Mouse (Mus musculus): ENCODE results near the gene Olfr1234. TPM values are rescaled to one million over a fixed set of nuclear protein-coding genes. Genes with fewer than 3 reads are reported as not detected.

The Olfr1234 gene
- polyA plus RNA-seq (2012; rRNA removed) = not detected in 2 replicates

GRCm38 (mm10) chr2:89364765-89365164 is at the start of gene Olfr1234:
Gene Olfr1234, minus strand, starts transcription at chr2:89364865.

GRCm38 (mm10) chr2:89409576-89409975 is 44.9 kb upstream of the Olfr1234 start, which contains the start of gene Olfr1238:
Gene Olfr1238, minus strand, starts transcription at chr2:89409676.

GRCm38 (mm10) chr2:89342298-89342697 is 22.4 kb downstream of the Olfr1234 start, which contains the start of gene Olfr1233:
Gene Olfr1233, minus strand, starts transcription at chr2:89342398.

GRCm38 (mm10) chr2:89329575-89329974 is 35.1 kb downstream of the Olfr1234 start, which contains the start of gene Olfr1232:
Gene Olfr1232, minus strand, starts transcription at chr2:89329675.

Other genes with a start within 250 kb of the Olfr1234 start
- not detected in 2 replicates for gene Olfr1221, start 247.6 kb downstream of the Olfr1234 start, polyA plus RNA-seq (2012; rRNA removed)
- not detected in 2 replicates for gene Olfr1222, start 231.8 kb downstream of the Olfr1234 start, polyA plus RNA-seq (2012; rRNA removed)
- gene Olfr1223, start 213.3 kb downstream of the Olfr1234 start, polyA plus RNA-seq (2012; rRNA removed) = not detected in 2 replicates
- not detected in 2 replicates for gene Olfr1224-ps1, start 200.8 kb downstream of the Olfr1234 start, polyA plus RNA-seq (2012; rRNA removed)
- not detected in 2 replicates for gene Olfr1225, start 190.2 kb downstream of the Olfr1234 start, polyA plus RNA-seq (2012; rRNA removed)
- gene Olfr1226, start 164.8 kb downstream of the Olfr1234 start, polyA plus RNA-seq (2012; rRNA removed) = not detected in 2 replicates
- gene Olfr1228, start 110.8 kb downstream of the Olfr1234 start, polyA plus RNA-seq (2012; rRNA removed) = not detected in 2 replicates
- not detected in 2 replicates for gene Olfr1229, start 76.9 kb downstream of the Olfr1234 start, polyA plus RNA-seq (2012; rRNA removed)
- gene Olfr1230, start 67.6 kb downstream of the Olfr1234 start, polyA plus RNA-seq (2012; rRNA removed) = not detected in 2 replicates
- not detected in 2 replicates for gene Olfr1231, start 57.8 kb downstream of the Olfr1234 start, polyA plus RNA-seq (2012; rRNA removed)
- gene Olfr1232, start 35.2 kb downstream of the Olfr1234 start, polyA plus RNA-seq (2012; rRNA removed) = not detected in 2 replicates
- not detected in 2 replicates for gene Olfr1233, start 22.5 kb downstream of the Olfr1234 start, polyA plus RNA-seq (2012; rRNA removed)
- gene Olfr1238, start 44.8 kb upstream of the Olfr1234 start, polyA plus RNA-seq (2012; rRNA removed) = not detected in 2 replicates
- not detected in 2 replicates for gene Olfr1239, start 55.5 kb upstream of the Olfr1234 start, polyA plus RNA-seq (2012; rRNA removed)
- gene Olfr1240, start 78.1 kb upstream of the Olfr1234 start, polyA plus RNA-seq (2012; rRNA removed) = not detected in 2 replicates
- not detected in 2 replicates for gene Olfr1241, start 122.3 kb upstream of the Olfr1234 start, polyA plus RNA-seq (2012; rRNA removed)
- not detected in 2 replicates for gene Olfr1242, start 133.5 kb upstream of the Olfr1234 start, polyA plus RNA-seq (2012; rRNA removed)
- gene Olfr1243, start 166.6 kb upstream of the Olfr1234 start, polyA plus RNA-seq (2012; rRNA removed) = not detected in 2 replicates
- gene Olfr1245, start 213.6 kb upstream of the Olfr1234 start, polyA plus RNA-seq (2012; rRNA removed) = not detected in 2 replicates
- gene Olfr1246, start 228.3 kb upstream of the Olfr1234 start, polyA plus RNA-seq (2012; rRNA removed) = not detected in 2 replicates
- not detected in 2 replicates for gene Olfr1247, start 249.3 kb upstream of the Olfr1234 start, polyA plus RNA-seq (2012; rRNA removed)

Measured in central nervous system, embryonic 14 days (tissue).